Mouse (Mus musculus) MN1 (cell line): ENCODE data around the gene Tmem9b.

Source experiments
- DNase-seq: peaks from one replicate; pipeline ENCODE4 v3.0.0-alpha.2; 2016; ENCODE audit warnings: low spot score

The Tmem9b gene

DNA sequence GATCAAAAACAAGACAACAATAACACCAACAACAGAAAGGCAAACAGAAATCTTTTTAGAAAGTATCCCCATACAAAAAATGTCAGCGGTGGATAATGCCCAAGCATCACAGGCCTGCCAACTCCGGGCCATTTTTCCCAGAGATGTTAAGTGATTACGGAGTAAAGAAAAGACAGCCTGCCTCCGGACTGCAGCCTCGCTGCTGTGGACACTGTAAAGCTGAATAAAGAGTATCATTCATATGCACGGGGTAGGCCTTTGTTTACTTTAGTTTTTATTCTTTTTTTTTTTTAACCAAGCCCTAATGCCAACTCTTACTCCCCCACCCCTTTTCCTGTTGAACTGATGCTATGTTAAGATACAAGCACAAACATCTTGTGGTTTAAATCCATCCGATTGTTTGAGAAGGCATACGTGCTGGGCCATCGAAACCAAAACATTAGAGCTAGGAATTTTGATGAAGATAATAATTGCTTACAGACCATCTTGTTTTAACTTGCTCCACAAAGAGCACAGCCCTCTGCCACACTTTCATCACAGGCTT, 66.0 kb downstream of the Tmem9b start:
- no peak for DNase-seq
